ENCODE assay signal across 16 mouse cellular contexts in genomic region chr19:43900690-43901089, GRCm38 (mm10).
"Had no signal": no experiment of that assay in that cellular context is flagged by ENCODE, and none has a peak within 500 bp of the region (broad histone marks: within the 10 kb centered on the region; RNA-seq: fewer than 3 reads in every experiment).

No protein-coding gene starts in this region.

- H3K4me1 ChIP-seq: neural tube, embryonic 15.5 days had no signal

- H3K4me2 ChIP-seq: neural tube, embryonic 13.5 days; neural tube, embryonic 15.5 days; stomach, embryonic 15.5 days had no signal

- DNase-seq: retina, postnatal 1 day; right cerebral cortex, adult 18-20 months; right cerebral cortex, postnatal 14 days; right cerebral cortex, postnatal 25 days; right cerebral cortex, postnatal 4 days; spleen, adult 18-20 months; thymus, adult 18-20 months; thymus, adult 2 months; thymus, postnatal 14 days; thymus, postnatal 25 days; thymus, postnatal 36 days; thymus, postnatal 4 days had no signal

- H3K27me3 ChIP-seq: neural tube, embryonic 13.5 days; neural tube, embryonic 15.5 days; stomach, embryonic 15.5 days had no signal

- H3K9me3 ChIP-seq: neural tube, embryonic 13.5 days; neural tube, embryonic 15.5 days; stomach, embryonic 15.5 days had no signal

- H3K27ac ChIP-seq: neural tube, embryonic 13.5 days; neural tube, embryonic 15.5 days; stomach, embryonic 15.5 days; stomach, postnatal 0 days had no signal

- H3K9ac ChIP-seq: neural tube, embryonic 13.5 days; neural tube, embryonic 15.5 days; stomach, embryonic 15.5 days had no signal

- H3K4me3 ChIP-seq: neural tube, embryonic 13.5 days; neural tube, embryonic 15.5 days; stomach, embryonic 15.5 days had no signal
